Mouse (Mus musculus): ENCODE data around the gene Gpatch2.

DNA sequence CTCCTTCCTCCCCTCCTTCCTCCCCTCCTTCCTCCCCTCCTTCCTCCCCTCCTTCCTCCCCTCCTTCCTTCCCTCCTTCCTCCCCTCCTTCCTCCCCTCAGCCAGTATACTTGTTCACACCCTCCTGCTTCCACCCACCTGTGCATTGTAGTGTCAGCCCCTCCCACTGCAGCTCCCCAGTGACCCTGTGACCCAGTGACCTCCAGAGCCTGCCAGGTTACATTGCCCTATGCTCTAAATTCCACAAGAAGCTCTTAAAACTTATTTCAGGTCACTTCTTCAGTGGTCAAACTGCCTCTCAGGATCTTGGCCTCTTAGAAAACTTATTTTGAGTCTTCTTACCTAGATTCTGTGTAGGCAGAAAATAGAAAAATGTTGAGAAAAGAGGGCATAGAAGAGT, 99.2 kb downstream of the Gpatch2 start:
- TF ChIP-seq POLR2A (IDR thresholded peaks at IDR 0.05; ENCODE audit: borderline replicate concordance, low read depth, low read length), result no peak
- no peak for TF ChIP-seq CTCF (IDR thresholded peaks at IDR 0.05; ENCODE audit: low read depth, low read length)
